Mouse (Mus musculus): ENCODE measurements around the gene Frmd6. TPM values are rescaled to one million over a fixed set of nuclear protein-coding genes. Genes with fewer than 3 reads are reported as not detected.

Gene Frmd6
- polyA plus RNA-seq, 1 experiment from 2014 or later = 8.3 TPM

DNA sequence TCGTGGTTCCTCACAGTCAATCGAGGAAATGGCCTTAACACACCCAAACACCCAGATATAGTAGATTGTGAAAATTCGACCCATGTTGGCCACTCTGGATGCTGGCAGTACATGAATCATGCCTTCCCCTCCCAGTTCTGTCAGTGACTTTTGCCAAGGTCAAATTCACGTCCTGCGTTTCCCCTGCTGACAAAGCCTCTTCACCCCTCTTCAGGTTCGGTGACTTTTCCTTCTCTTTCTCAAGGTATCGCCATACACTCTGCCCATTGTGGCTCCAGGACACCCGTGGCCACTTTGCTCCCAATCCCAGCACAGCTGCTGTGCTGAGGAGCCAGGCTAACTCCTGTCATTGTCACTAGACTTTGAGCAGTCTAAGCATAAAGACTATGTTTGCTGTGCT is 24.0 kb upstream of the Frmd6 start:
- Histone ChIP-seq H3K4me3 (ENCODE audit: low read depth, low read length) (no peak overlapping the region), H3K27me3 (ENCODE audit: control insufficient read depth, insufficient read depth, low read depth, low read length) (no peaks in the 10 kb centered on the region), H3K27ac (ENCODE audit: low read length) (no peak overlapping the region), H3K4me1 (ENCODE audit: control insufficient read depth, insufficient read depth, low read length) (no peaks in the 10 kb centered on the region; the same call in 1 of the 2 replicates), H3K36me3 (ENCODE audit: control insufficient read depth, insufficient read depth, low read length) (no peaks in the 10 kb centered on the region), H3K9me3 (replicated peaks; ENCODE audit: control insufficient read depth, low read length, poor library complexity, severe bottlenecking) (no peaks in the 10 kb centered on the region), H3K9ac (ENCODE audit: low read depth, low read length) (no peak overlapping the region), H3K4me2 (ENCODE audit: low read length) (no peak overlapping the region)
- no peak for ATAC-seq
- WGBS = 72% methylated on average over 8 of the region's 8 CpGs

DNA sequence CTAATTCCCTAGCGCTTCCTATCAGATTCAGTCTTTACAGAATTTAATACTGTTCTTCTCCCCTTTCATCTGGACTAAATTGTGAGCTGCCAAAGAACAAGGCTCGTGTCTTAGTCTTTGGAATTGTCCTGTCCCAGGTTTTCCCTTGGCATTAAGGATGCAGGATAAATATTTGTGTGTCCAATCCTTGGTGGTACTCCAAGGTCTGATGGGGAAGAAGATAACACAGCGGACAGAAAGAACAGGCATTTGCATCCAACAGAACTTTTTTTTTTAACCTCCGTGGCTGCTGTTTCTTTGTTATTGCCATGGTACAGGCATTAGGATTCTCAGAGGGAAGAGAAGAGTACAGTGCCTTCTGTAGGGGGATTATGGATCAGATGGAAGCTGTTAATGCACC is 21.8 kb upstream of the Frmd6 start:
- no peaks in the 10 kb centered on the region for H3K27me3 ChIP-seq (ENCODE audit: control insufficient read depth, insufficient read depth, low read depth, low read length)
- H3K9ac ChIP-seq (ENCODE audit: low read depth, low read length) = no peak overlapping the region
- H3K4me3 ChIP-seq (ENCODE audit: low read depth, low read length) = no peak overlapping the region
- H3K4me1 ChIP-seq (ENCODE audit: control insufficient read depth, insufficient read depth, low read length) = no peaks in the 10 kb centered on the region; the same call in 1 of the 2 replicates
- no peaks in the 10 kb centered on the region for H3K9me3 ChIP-seq (replicated peaks; ENCODE audit: control insufficient read depth, low read length, poor library complexity, severe bottlenecking)
- no peak overlapping the region for H3K4me2 ChIP-seq (ENCODE audit: low read length)
- no peak overlapping the region for H3K27ac ChIP-seq (ENCODE audit: low read length)
- H3K36me3 ChIP-seq (ENCODE audit: control insufficient read depth, insufficient read depth, low read length) = no peaks in the 10 kb centered on the region
- ATAC-seq = no peak
- 69% methylated on average over 4 of the region's 4 CpGs for WGBS

DNA sequence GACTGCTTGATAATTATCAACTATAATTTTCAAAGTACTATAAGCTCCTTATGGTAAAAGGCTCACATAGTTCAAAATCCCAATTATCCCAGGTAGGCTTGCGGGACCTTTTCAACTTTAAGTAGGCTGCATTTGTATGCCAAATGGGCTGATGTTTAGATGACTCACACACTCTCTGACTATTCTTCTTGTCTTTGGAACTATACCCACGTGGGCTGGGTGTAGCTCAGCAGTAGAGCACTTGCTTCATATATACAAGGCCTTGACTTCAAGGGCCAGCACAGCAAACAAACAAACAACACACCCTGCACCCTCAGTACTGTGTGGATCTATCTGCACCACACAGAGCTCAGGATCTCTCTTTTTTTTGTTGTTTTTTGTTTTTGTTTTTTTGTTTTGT is 20.3 kb upstream of the Frmd6 start:
- no peaks in the 10 kb centered on the region for H3K9me3 ChIP-seq (replicated peaks; ENCODE audit: control insufficient read depth, low read length, poor library complexity, severe bottlenecking)

GRCm38 (mm10) chr12:70807543-70807942 is 17.8 kb upstream of the Frmd6 start:
- Histone ChIP-seq H3K27ac (ENCODE audit: low read length) (no peak overlapping the region), H3K9me3 (replicated peaks; ENCODE audit: control insufficient read depth, low read length, poor library complexity, severe bottlenecking) (no peaks in the 10 kb centered on the region), H3K36me3 (ENCODE audit: control insufficient read depth, insufficient read depth, low read length) (no peaks in the 10 kb centered on the region), H3K9ac (ENCODE audit: low read depth, low read length) (no peak overlapping the region), H3K27me3 (ENCODE audit: control insufficient read depth, insufficient read depth, low read depth, low read length) (no peaks in the 10 kb centered on the region), H3K4me2 (ENCODE audit: low read length) (no peak overlapping the region), H3K4me1 (ENCODE audit: control insufficient read depth, insufficient read depth, low read length) (no peaks in the 10 kb centered on the region), H3K4me3 (ENCODE audit: low read depth, low read length) (no peak overlapping the region)
- ATAC-seq = no peak
- 67% methylated on average over 5 of the region's 5 CpGs for WGBS

More for the DNA sequence above, 20.3 kb upstream of the Frmd6 start:
- no peaks in the 10 kb centered on the region for H3K27me3 ChIP-seq (ENCODE audit: control insufficient read depth, insufficient read depth, low read depth, low read length)
- no peaks in the 10 kb centered on the region for H3K36me3 ChIP-seq (ENCODE audit: control insufficient read depth, insufficient read depth, low read length)
- WGBS = 71% methylated on average over 2 of the region's 2 CpGs
- no peak overlapping the region for H3K4me3 ChIP-seq (ENCODE audit: low read depth, low read length)
- H3K4me1 ChIP-seq (ENCODE audit: control insufficient read depth, insufficient read depth, low read length) = no peaks in the 10 kb centered on the region
- no peak for ATAC-seq
- no peak overlapping the region for H3K27ac ChIP-seq (ENCODE audit: low read length)
- no peak overlapping the region for H3K9ac ChIP-seq (ENCODE audit: low read depth, low read length)
- no peak overlapping the region for H3K4me2 ChIP-seq (ENCODE audit: low read length)

DNA sequence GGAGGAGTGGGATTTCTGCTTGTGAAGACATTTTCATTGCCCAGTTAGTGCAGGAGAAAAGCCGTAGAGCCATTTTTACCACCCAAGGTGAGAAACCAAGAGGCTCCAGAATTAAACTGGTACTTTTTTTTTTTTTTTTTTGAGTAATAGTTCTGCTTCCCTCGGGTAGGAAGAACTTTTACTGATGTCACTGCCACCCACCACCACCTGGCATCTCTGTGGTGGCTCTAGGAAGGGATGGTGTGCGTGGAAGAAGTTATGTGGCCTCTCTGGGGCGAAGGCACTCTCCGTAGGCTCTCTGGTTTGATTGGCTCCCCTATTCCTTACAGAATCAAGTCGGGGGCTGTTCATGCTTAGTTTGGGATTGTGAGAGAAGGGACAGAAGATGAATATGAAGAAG is 17.3 kb upstream of the Frmd6 start:
- 79% methylated on average over 6 of the region's 6 CpGs for WGBS
- ATAC-seq = no peak
- no peak overlapping the region for H3K27ac ChIP-seq (ENCODE audit: low read length)
- no peaks in the 10 kb centered on the region for H3K4me1 ChIP-seq (ENCODE audit: control insufficient read depth, insufficient read depth, low read length)
- H3K4me3 ChIP-seq (ENCODE audit: low read depth, low read length) = no peak overlapping the region
- no peak overlapping the region for H3K4me2 ChIP-seq (ENCODE audit: low read length)
- H3K36me3 ChIP-seq (ENCODE audit: control insufficient read depth, insufficient read depth, low read length) = no peaks in the 10 kb centered on the region
- no peaks in the 10 kb centered on the region for H3K9me3 ChIP-seq (replicated peaks; ENCODE audit: control insufficient read depth, low read length, poor library complexity, severe bottlenecking)
- no peaks in the 10 kb centered on the region for H3K27me3 ChIP-seq (ENCODE audit: control insufficient read depth, insufficient read depth, low read depth, low read length)
- H3K9ac ChIP-seq (ENCODE audit: low read depth, low read length) = no peak overlapping the region

- Histone ChIP-seq H3K9ac (ENCODE audit: low read depth, low read length) (no peak overlapping the region), H3K27ac (ENCODE audit: low read length) (no peak overlapping the region), H3K4me1 (ENCODE audit: control insufficient read depth, insufficient read depth, low read length) (no peaks in the 10 kb centered on the region), H3K4me3 (ENCODE audit: low read depth, low read length) (no peak overlapping the region), H3K27me3 (ENCODE audit: control insufficient read depth, insufficient read depth, low read depth, low read length) (no peaks in the 10 kb centered on the region), H3K9me3 (replicated peaks; ENCODE audit: control insufficient read depth, low read length, poor library complexity, severe bottlenecking) (no peaks in the 10 kb centered on the region), H3K36me3 (ENCODE audit: control insufficient read depth, insufficient read depth, low read length) (no peaks in the 10 kb centered on the region), H3K4me2 (ENCODE audit: low read length) (no peak overlapping the region)
- 82% methylated on average over 2 of the region's 2 CpGs for WGBS
- ATAC-seq = no peak
Observed at GRCm38 (mm10) chr12:70809957-70810356, 15.4 kb upstream of the Frmd6 start.

- no peak for ATAC-seq
- Histone ChIP-seq H3K27me3 (ENCODE audit: control insufficient read depth, insufficient read depth, low read depth, low read length) (no peaks in the 10 kb centered on the region), H3K27ac (ENCODE audit: low read length) (no peak overlapping the region), H3K4me3 (ENCODE audit: low read depth, low read length) (no peak overlapping the region), H3K36me3 (ENCODE audit: control insufficient read depth, insufficient read depth, low read length) (no peaks in the 10 kb centered on the region), H3K9ac (ENCODE audit: low read depth, low read length) (no peak overlapping the region), H3K9me3 (replicated peaks; ENCODE audit: control insufficient read depth, low read length, poor library complexity, severe bottlenecking) (no peaks in the 10 kb centered on the region), H3K4me2 (ENCODE audit: low read length) (no peak overlapping the region), H3K4me1 (ENCODE audit: control insufficient read depth, insufficient read depth, low read length) (no peaks in the 10 kb centered on the region)
- 83% methylated on average over 6 of the region's 6 CpGs for WGBS
Observed at GRCm38 (mm10) chr12:70811772-70812171, 13.5 kb upstream of the Frmd6 start.

- H3K36me3 ChIP-seq (ENCODE audit: control insufficient read depth, insufficient read depth, low read length) = no peaks in the 10 kb centered on the region
- no peaks in the 10 kb centered on the region for H3K27me3 ChIP-seq (ENCODE audit: control insufficient read depth, insufficient read depth, low read depth, low read length)
- H3K9ac ChIP-seq (ENCODE audit: low read depth, low read length) = no peak overlapping the region
- H3K4me2 ChIP-seq (ENCODE audit: low read length) = no peak overlapping the region
- H3K9me3 ChIP-seq (replicated peaks; ENCODE audit: control insufficient read depth, low read length, poor library complexity, severe bottlenecking) = no peaks in the 10 kb centered on the region
- no peak overlapping the region for H3K4me3 ChIP-seq (ENCODE audit: low read depth, low read length)
- H3K27ac ChIP-seq (ENCODE audit: low read length) = no peak overlapping the region
- 72% methylated on average over 6 of the region's 6 CpGs for WGBS
- no peaks in the 10 kb centered on the region for H3K4me1 ChIP-seq (ENCODE audit: control insufficient read depth, insufficient read depth, low read length)
- ATAC-seq = no peak
Observed at GRCm38 (mm10) chr12:70812176-70812575, 13.1 kb upstream of the Frmd6 start.

DNA sequence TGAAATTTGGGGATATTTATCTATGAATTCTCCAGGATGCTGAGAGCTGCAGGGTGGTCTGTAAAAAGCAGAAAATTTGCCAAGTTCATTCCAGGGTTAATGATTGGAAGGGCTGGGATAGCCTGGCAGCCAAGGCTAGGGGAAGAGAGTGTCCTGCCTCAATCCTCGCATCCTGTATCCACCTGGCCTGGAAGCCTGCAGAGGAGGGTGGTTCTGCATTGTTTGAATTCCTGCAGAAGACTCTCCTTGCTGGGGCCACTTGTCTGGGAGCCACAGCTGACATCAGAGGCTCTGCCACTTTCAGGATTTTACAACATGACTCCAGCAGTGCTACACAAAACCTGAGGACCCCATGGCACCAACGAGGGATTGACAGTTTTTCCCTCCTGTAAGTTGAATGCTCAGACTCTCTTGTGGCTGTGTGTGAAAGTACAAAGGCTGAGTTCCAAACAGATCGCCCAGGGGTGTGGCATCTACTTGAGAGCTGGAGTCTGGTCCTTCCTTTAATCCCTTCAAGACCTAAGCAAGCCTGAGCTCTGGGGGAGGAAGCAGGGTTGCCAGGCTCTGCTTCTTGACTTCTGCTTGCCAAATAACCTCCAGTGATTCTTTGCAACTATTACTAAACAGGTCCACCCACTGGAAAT is 12.4 kb upstream of the Frmd6 start:
- WGBS = 12% methylated on average over 3 of the region's 3 CpGs
- no peak overlapping the region for H3K27ac ChIP-seq (ENCODE audit: low read length)
- no peak overlapping the region for H3K4me2 ChIP-seq (ENCODE audit: low read length)
- no peak overlapping the region for H3K4me3 ChIP-seq (ENCODE audit: low read depth, low read length)
- H3K9ac ChIP-seq (ENCODE audit: low read depth, low read length) = no peak overlapping the region
- H3K27me3 ChIP-seq (ENCODE audit: control insufficient read depth, insufficient read depth, low read depth, low read length) = no peaks in the 10 kb centered on the region
- H3K4me1 ChIP-seq (ENCODE audit: control insufficient read depth, insufficient read depth, low read length) = no peaks in the 10 kb centered on the region
- no peak for ATAC-seq
- no peaks in the 10 kb centered on the region for H3K36me3 ChIP-seq (ENCODE audit: control insufficient read depth, insufficient read depth, low read length)
- H3K9me3 ChIP-seq (replicated peaks; ENCODE audit: control insufficient read depth, low read length, poor library complexity, severe bottlenecking) = no peaks in the 10 kb centered on the region
